Mouse (Mus musculus): ENCODE data around the gene Knstrn.

- TF ChIP-seq CTCF (IDR thresholded peaks at IDR 0.05; ENCODE audit: low read depth) (peak; percentile 99), EP300 (optimal IDR thresholded peaks at IDR 0.05) (no peak)
These were observed 69.3 kb downstream of the Knstrn start for GRCm38 (mm10) chr2:118882840-118883679.

Measured in stomach, postnatal 0 days (tissue).